Mouse (Mus musculus) embryo, embryonic 11.5 days (tissue): ENCODE data around the gene Tmem256.

Experiments used
- DNase-seq: peaks from one replicate; pipeline ENCODE4 v3.0.0-alpha.2; 2012; ENCODE audit warnings: low read depth, low spot score

Tmem256 gene

GRCm38 (mm10) chr11:69883527-69884151 is 45.3 kb downstream of the Tmem256 start:
- DNase-seq, result no peak

DNA sequence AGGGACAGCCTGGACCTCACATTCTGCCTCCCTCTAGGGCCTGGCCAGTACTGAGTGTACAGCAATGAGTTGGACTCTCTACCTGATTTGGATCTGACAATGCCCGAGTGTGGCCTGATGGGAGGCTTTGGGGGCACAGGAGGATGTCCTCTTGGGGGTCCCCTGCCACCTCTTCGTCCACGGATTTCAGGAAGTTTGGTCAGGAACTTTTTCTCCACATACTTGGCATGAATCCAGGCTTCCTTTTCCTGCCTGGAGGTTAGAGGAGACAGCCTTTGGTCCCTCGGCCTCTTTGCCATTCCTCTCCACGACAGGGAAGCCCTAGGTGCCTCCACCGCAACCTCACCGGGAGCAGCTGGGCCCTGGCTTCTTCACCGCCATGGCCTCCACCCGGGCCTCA is 45.9 kb downstream of the Tmem256 start:
- no peak for DNase-seq

GRCm38 (mm10) chr11:69884663-69885062 is 46.3 kb downstream of the Tmem256 start:
- no peak for DNase-seq

GRCm38 (mm10) chr11:69886907-69887635 is 48.8 kb downstream of the Tmem256 start:
- DNase-seq, result no peak
